Mouse (Mus musculus) liver, postnatal 0 days (tissue): ENCODE measurements around the gene Plekhh3. TPM values are rescaled to one million over a fixed set of nuclear protein-coding genes. Genes with fewer than 3 reads are reported as not detected.
A peak's percentile ranks its signal among the peaks of the same experiment; 100 is the strongest.

Experiments used
- ATAC-seq: fragments of 200-750 bp; cut with Nextera tagmentation; 2 replicates; pipeline ENCODE4 v1.8.0; 2017; ENCODE audit warnings: mild to moderate bottlenecking, moderate library complexity
- DNase-seq: peaks from one replicate; pipeline ENCODE4 v3.0.0-alpha.2; 2016
- H3K27ac ChIP-seq: fragments of 300-500 bp; sonication (generic); 2 replicates; pipeline ENCODE4 v1.5.1; 2014; ENCODE audit warnings: antibody characterized with exemption, moderate library complexity, mild to moderate bottlenecking, low read depth
- H3K27me3 ChIP-seq: fragments of 300-500 bp; sonication (generic); 2 replicates; pipeline ENCODE4 v1.6.1; 2014; ENCODE audit warnings: low read length, control low read depth, mixed read lengths; ENCODE audit not compliant: insufficient read depth
- H3K36me3 ChIP-seq: fragments of 300-500 bp; sonication (generic); replicated peaks from 2 replicates; pipeline ENCODE4 v1.6.1; 2014; ENCODE audit warnings: mild to moderate bottlenecking, control low read depth, low read length, moderate library complexity, mixed read lengths; ENCODE audit not compliant: insufficient read depth
- H3K4me1 ChIP-seq: fragments of 300-500 bp; sonication (generic); 2 replicates; pipeline ENCODE4 v1.6.1; 2014; ENCODE audit warnings: antibody characterized with exemption, mild to moderate bottlenecking, control low read depth; ENCODE audit not compliant: insufficient read depth
- H3K4me2 ChIP-seq: fragments of 300-500 bp; sonication (generic); 2 replicates; pipeline ENCODE4 v1.6.1; 2014; ENCODE audit warnings: low read depth, mild to moderate bottlenecking, low read length, moderate library complexity, mixed read lengths
- H3K4me3 ChIP-seq: fragments of 300-500 bp; sonication (generic); 2 replicates; pipeline ENCODE4 v1.5.1; 2014; ENCODE audit warnings: low read depth, low read length
- H3K9ac ChIP-seq: fragments of 300-500 bp; sonication (generic); replicated peaks from 2 replicates; pipeline ENCODE4 v1.6.1; 2014; ENCODE audit warnings: mild to moderate bottlenecking, moderate library complexity
- H3K9me3 ChIP-seq: fragments of 300-500 bp; sonication (generic); 2 replicates; pipeline ENCODE4 v1.6.1; 2016; ENCODE audit warnings: mild to moderate bottlenecking, control low read depth, low read length, mixed read lengths
- CTCF ChIP-seq: sonication (generic); IDR thresholded peaks from 2 replicates; pipeline ENCODE4 v1.5.1; 2016; ENCODE audit warnings: antibody characterized with exemption, low read depth
- EP300 ChIP-seq: IDR thresholded peaks from 2 replicates; pipeline ENCODE4 v1.6.1; 2016; ENCODE audit warnings: antibody characterized with exemption, low read depth, mild to moderate bottlenecking
- WGBS: fragments of 180-500 bp; shearing (Covaris S2); extraction: QIAGEN DNeasy Blood & Tissue Kit; methylation state at CpG from one replicate; pipeline ENCODE4 v1.1.7; 2014; ENCODE audit not compliant: insufficient replicate concordance; 5-methylcytosine and 5-hydroxymethylcytosine counted together
- polyA plus RNA-seq: library from polyadenylated mRNA; unstranded; fragments of >200 nt; fragmentation: Nextera tagmentation; extraction: Ambion mirVana; gene quantifications from 2 replicates; pipeline ENCODE4 v1.2.1, GENCODE M21; 2015

The Plekhh3 gene
- polyA plus RNA-seq, 1 experiment from 2014 or later, result 1.6 TPM

- Histone ChIP-seq H3K4me3 (no peak overlapping the region), H3K9ac (no peak overlapping the region), H3K27me3 (peaks cover 92% of the 10 kb centered on the region), H3K4me2 (peak overlapping the region; percentile 13; the same call in 1 of the 2 replicates), H3K27ac (no peak overlapping the region), H3K9me3 (no peaks in the 10 kb centered on the region), H3K36me3 (peaks cover 16% of the 10 kb centered on the region), H3K4me1 (peaks cover 44% of the 10 kb centered on the region)
- DNase-seq, result no peak
- no peak for ATAC-seq
- WGBS, result 51% methylated on average over 18 of the region's 18 CpGs
- no peak for TF ChIP-seq EP300
- no peak for TF ChIP-seq CTCF
These were observed 2.7 kb downstream of the Plekhh3 start for GRCm38 (mm10) chr11:101168301-101168980.

DNA sequence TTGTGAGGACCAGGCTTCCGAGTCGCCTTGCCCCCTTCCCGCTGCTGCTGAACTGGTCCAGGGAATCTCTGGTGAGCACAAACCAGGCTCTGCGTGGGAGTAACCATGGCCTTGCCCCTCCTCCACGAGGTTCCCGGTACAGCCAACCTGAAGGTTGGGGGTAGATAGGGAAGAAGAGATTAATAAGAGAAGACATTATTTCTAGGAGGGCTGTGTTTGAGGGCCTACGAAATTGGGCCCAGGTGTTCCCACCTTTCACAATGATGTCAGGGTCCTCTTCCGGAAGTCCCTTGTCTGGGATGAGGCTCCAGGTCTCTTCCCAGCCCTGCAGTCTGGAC lies 3.2 kb downstream of the Plekhh3 start:
- H3K4me3 ChIP-seq, result no peak overlapping the region

GRCm38 (mm10) chr11:101167211-101167962 lies 3.8 kb downstream of the Plekhh3 start:
- Histone ChIP-seq H3K4me3 (no peak overlapping the region), H3K27me3 (peaks cover 92% of the 10 kb centered on the region), H3K9ac (no peak overlapping the region), H3K4me2 (no peak overlapping the region), H3K27ac (no peak overlapping the region), H3K9me3 (no peaks in the 10 kb centered on the region), H3K4me1 (peaks cover 39% of the 10 kb centered on the region), H3K36me3 (peaks cover 16% of the 10 kb centered on the region)
- ATAC-seq (no peak), DNase-seq (no peak)
- WGBS, result 50% methylated on average over 19 of the region's 19 CpGs
- TF ChIP-seq CTCF (no peak), EP300 (no peak)

More for the DNA sequence above, 3.2 kb downstream of the Plekhh3 start:
- no peaks in the 10 kb centered on the region for H3K9me3 ChIP-seq
- peaks cover 16% of the 10 kb centered on the region for H3K36me3 ChIP-seq
- ATAC-seq (no peak), DNase-seq (no peak)
- H3K27me3 ChIP-seq, result peaks cover 92% of the 10 kb centered on the region
- WGBS, result 58% methylated on average over 8 of the region's 8 CpGs
- H3K4me2 ChIP-seq, result no peak overlapping the region
- TF ChIP-seq CTCF (no peak), EP300 (no peak)
- peaks cover 39% of the 10 kb centered on the region for H3K4me1 ChIP-seq
- H3K27ac ChIP-seq, result no peak overlapping the region
- H3K9ac ChIP-seq, result no peak overlapping the region

GRCm38 (mm10) chr11:101166357-101166756 lies 4.8 kb downstream of the Plekhh3 start:
- Histone ChIP-seq H3K9ac (no peak overlapping the region), H3K27ac (no peak overlapping the region), H3K9me3 (no peaks in the 10 kb centered on the region), H3K4me3 (no peak overlapping the region), H3K4me1 (peaks cover 30% of the 10 kb centered on the region), H3K4me2 (no peak overlapping the region), H3K27me3 (peaks cover 83% of the 10 kb centered on the region), H3K36me3 (peaks cover 16% of the 10 kb centered on the region)
- DNase-seq (no peak), ATAC-seq (no peak)
- 64% methylated on average over 14 of the region's 14 CpGs for WGBS
- TF ChIP-seq EP300 (no peak), CTCF (no peak)

DNA sequence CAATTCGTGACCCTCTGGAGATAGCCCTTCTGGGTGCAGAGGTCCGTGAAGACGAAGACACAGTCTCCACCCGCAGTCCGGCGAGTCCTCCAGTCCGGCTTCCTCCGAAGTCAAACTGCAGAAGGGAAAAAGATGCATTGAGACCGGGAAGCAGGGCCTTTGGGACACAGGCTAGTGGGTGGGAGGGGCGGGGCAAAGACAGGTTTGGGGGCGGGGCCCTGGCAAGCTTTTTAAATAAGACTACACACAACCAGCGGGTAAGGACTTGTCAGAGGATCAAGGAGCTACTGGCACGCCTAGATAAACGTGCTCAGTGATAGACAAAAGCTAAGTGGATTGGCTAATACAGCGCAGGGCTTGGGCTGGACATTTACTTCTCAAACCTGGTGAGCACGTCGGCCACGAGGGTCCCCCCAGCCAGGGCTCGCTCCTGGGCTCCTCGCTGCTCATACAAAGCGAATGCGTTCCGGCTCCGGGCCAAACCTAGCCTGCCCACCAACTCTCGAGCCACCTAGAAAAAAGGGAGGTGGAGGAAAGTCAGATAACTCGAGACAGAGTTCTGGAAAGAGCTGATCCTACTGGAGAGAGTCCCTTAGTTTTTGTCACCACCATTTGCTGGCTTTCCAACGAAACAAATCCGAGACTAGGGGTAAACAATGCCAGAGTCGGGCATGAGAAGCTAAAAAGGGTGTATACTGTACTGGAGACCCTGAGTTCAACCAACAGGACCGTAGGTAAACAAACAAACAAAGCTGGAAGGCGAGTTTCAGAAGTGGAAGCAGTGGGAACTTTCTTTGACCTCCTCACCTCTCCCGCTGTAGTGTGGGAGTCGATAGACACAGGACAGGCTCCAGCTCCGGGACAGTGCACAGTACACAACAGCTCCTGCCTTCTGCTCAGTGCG lies 6.2 kb downstream of the Plekhh3 start:
- H3K4me2 ChIP-seq, result peak overlapping the region; percentile 44
- 0 out of 2 replicates have a peak overlapping the region, but pooled peaks have one; percentile 10 for H3K4me3 ChIP-seq
- H3K9me3 ChIP-seq, result no peaks in the 10 kb centered on the region
- H3K9ac ChIP-seq, result no peak overlapping the region
- DNase-seq (no peak), ATAC-seq (peak; percentile 30; the same call in 1 of the 2 replicates)
- peaks cover 69% of the 10 kb centered on the region for H3K27me3 ChIP-seq
- H3K4me1 ChIP-seq, result peaks cover 25% of the 10 kb centered on the region
- TF ChIP-seq EP300, result no peak
- TF ChIP-seq CTCF, result no peak
- WGBS, result 20% methylated on average over 35 of the region's 35 CpGs
- H3K27ac ChIP-seq, result no peak overlapping the region
- H3K36me3 ChIP-seq, result peaks cover 16% of the 10 kb centered on the region

DNA sequence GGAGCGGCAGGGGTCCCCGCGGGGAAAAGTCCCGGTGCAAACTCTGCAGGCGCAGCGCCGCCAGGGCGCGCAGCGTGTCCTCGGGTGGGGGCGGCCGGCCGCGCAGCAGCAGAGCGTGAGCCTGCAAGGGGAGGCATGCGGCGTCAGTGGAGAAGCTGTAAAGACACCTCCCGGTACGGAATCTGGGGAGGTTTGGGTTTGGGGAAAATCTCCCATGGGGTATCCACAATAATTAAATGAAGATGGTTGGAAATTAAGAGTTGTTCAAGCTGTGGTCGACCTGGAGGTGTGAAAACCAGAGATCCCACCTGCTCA lies 6.8 kb downstream of the Plekhh3 start:
- Histone ChIP-seq H3K27ac (no peak overlapping the region), H3K9me3 (no peaks in the 10 kb centered on the region), H3K9ac (no peak overlapping the region), H3K4me3 (peak overlapping the region; percentile 4; the same call in 1 of the 2 replicates), H3K27me3 (peaks cover 63% of the 10 kb centered on the region), H3K4me2 (peak overlapping the region; percentile 16; the same call in 1 of the 2 replicates), H3K36me3 (peaks cover 16% of the 10 kb centered on the region), H3K4me1 (peaks cover 19% of the 10 kb centered on the region)
- WGBS, result 18% methylated on average over 20 of the region's 21 CpGs
- DNase-seq (no peak), ATAC-seq (no peak)
- TF ChIP-seq CTCF, result no peak
- TF ChIP-seq EP300, result no peak
